Mouse (Mus musculus): Measurements from ENCODE around the gene Wfdc12.
"Not testable (repeated sequence)": the region's sequence is repeated elsewhere in the genome, so short reads cannot be mapped to it uniquely, and the experiment has no call there.

The Wfdc12 gene

GRCm38 (mm10) chr2:164190576-164190975 lies at the start of gene Wfdc12:
TSS of gene Wfdc12 (minus strand) at chr2:164190608.
- in situ Hi-C loops (cut with MboI; ENCODE audit: low pct_unique_long_range_greater_than_20kb in 1 of 2, low sequenced_read_pairs in 2 of 2, unreplicated experiment in 1 of 2): no loop called here

GRCm38 (mm10) chr2:164238366-164238765 lies 48.0 kb upstream of the Wfdc12 start, which contains the start of gene Svs2:
TSS of gene Svs2 (minus strand) at chr2:164238466.
- in situ Hi-C loops (cut with MboI; ENCODE audit: low pct_unique_long_range_greater_than_20kb in 1 of 2, low sequenced_read_pairs in 2 of 2, unreplicated experiment in 1 of 2): no loop called here

- in situ Hi-C loops (cut with MboI; ENCODE audit: low pct_unique_long_range_greater_than_20kb in 1 of 2, low sequenced_read_pairs in 2 of 2, unreplicated experiment in 1 of 2): no loop called here
Observed at GRCm38 (mm10) chr2:164232671-164233070, 42.3 kb upstream of the Wfdc12 start.

- in situ Hi-C loops (cut with MboI; ENCODE audit: low pct_unique_long_range_greater_than_20kb in 1 of 2, low sequenced_read_pairs in 2 of 2, unreplicated experiment in 1 of 2): no loop called here
Observed at GRCm38 (mm10) chr2:164228361-164229070, 38.1 kb upstream of the Wfdc12 start.

GRCm38 (mm10) chr2:164221522-164221921 lies 31.1 kb upstream of the Wfdc12 start, which contains the start of gene Wfdc15b:
TSS of gene Wfdc15b (minus strand) at chr2:164221660.
- in situ Hi-C loops (cut with MboI; ENCODE audit: low pct_unique_long_range_greater_than_20kb in 1 of 2, low sequenced_read_pairs in 2 of 2, unreplicated experiment in 1 of 2): no loop called here

- in situ Hi-C loops (cut with MboI; ENCODE audit: low pct_unique_long_range_greater_than_20kb in 1 of 2, low sequenced_read_pairs in 2 of 2, unreplicated experiment in 1 of 2): no loop called here
Observed at GRCm38 (mm10) chr2:164219295-164219694, 28.9 kb upstream of the Wfdc12 start.

- in situ Hi-C loops (cut with MboI; ENCODE audit: low pct_unique_long_range_greater_than_20kb in 1 of 2, low sequenced_read_pairs in 2 of 2, unreplicated experiment in 1 of 2): no loop called here
Observed at GRCm38 (mm10) chr2:164212711-164213110, 22.3 kb upstream of the Wfdc12 start.

- in situ Hi-C loops (cut with MboI; ENCODE audit: low pct_unique_long_range_greater_than_20kb in 1 of 2, low sequenced_read_pairs in 2 of 2, unreplicated experiment in 1 of 2): no loop called here
Observed at GRCm38 (mm10) chr2:164210892-164211291, 20.5 kb upstream of the Wfdc12 start.

GRCm38 (mm10) chr2:164206676-164207075 lies 16.3 kb upstream of the Wfdc12 start:
- in situ Hi-C loops (cut with MboI; ENCODE audit: low pct_unique_long_range_greater_than_20kb in 1 of 2, low sequenced_read_pairs in 2 of 2, unreplicated experiment in 1 of 2): no loop called here

GRCm38 (mm10) chr2:164206011-164206410 lies 15.6 kb upstream of the Wfdc12 start:
- in situ Hi-C loops (cut with MboI; ENCODE audit: low pct_unique_long_range_greater_than_20kb in 1 of 2, low sequenced_read_pairs in 2 of 2, unreplicated experiment in 1 of 2): not testable (repeated sequence)

GRCm38 (mm10) chr2:164199626-164200327 lies 9.4 kb upstream of the Wfdc12 start, which contains the start of gene Wfdc15a:
TSS of gene Wfdc15a (minus strand) at chr2:164200130.
- in situ Hi-C loops (cut with MboI; ENCODE audit: low pct_unique_long_range_greater_than_20kb in 1 of 2, low sequenced_read_pairs in 2 of 2, unreplicated experiment in 1 of 2): no loop called here

GRCm38 (mm10) chr2:164196700-164196990 lies 6.2 kb upstream of the Wfdc12 start:
- in situ Hi-C loops (cut with MboI; ENCODE audit: low pct_unique_long_range_greater_than_20kb in 1 of 2, low sequenced_read_pairs in 2 of 2, unreplicated experiment in 1 of 2): no loop called here

- in situ Hi-C loops (cut with MboI; ENCODE audit: low pct_unique_long_range_greater_than_20kb in 1 of 2, low sequenced_read_pairs in 2 of 2, unreplicated experiment in 1 of 2): no loop called here
Observed at GRCm38 (mm10) chr2:164195971-164196699, 5.7 kb upstream of the Wfdc12 start.

GRCm38 (mm10) chr2:164194959-164195630 lies 4.7 kb upstream of the Wfdc12 start:
- in situ Hi-C loops (cut with MboI; ENCODE audit: low pct_unique_long_range_greater_than_20kb in 1 of 2, low sequenced_read_pairs in 2 of 2, unreplicated experiment in 1 of 2): no loop called here

- in situ Hi-C loops (cut with MboI; ENCODE audit: low pct_unique_long_range_greater_than_20kb in 1 of 2, low sequenced_read_pairs in 2 of 2, unreplicated experiment in 1 of 2): no loop called here
Observed at GRCm38 (mm10) chr2:164192279-164192678, 1.9 kb upstream of the Wfdc12 start.

GRCm38 (mm10) chr2:164188722-164189121 lies 1.7 kb downstream of the Wfdc12 start:
- in situ Hi-C loops (cut with MboI; ENCODE audit: low pct_unique_long_range_greater_than_20kb in 1 of 2, low sequenced_read_pairs in 2 of 2, unreplicated experiment in 1 of 2): no loop called here

- in situ Hi-C loops (cut with MboI; ENCODE audit: low pct_unique_long_range_greater_than_20kb in 1 of 2, low sequenced_read_pairs in 2 of 2, unreplicated experiment in 1 of 2): no loop called here
Observed at GRCm38 (mm10) chr2:164184145-164184719, 6.2 kb downstream of the Wfdc12 start.

- in situ Hi-C loops (cut with MboI; ENCODE audit: low pct_unique_long_range_greater_than_20kb in 1 of 2, low sequenced_read_pairs in 2 of 2, unreplicated experiment in 1 of 2): no loop called here
Observed at GRCm38 (mm10) chr2:164183340-164183739, 7.1 kb downstream of the Wfdc12 start.

All from mouse embryonic stem cell (cell line).